Mouse (Mus musculus) thymus, postnatal 4 days (tissue): ENCODE results near the gene Psmb3.
A peak's percentile ranks its signal among the peaks of the same experiment; 100 is the strongest.
"Not testable (repeated sequence)": the region's sequence is repeated elsewhere in the genome, so short reads cannot be mapped to it uniquely, and the experiment has no call there.

Experiments
- DNase-seq: peaks from one replicate; pipeline ENCODE4 v3.0.0; 2021

Psmb3 gene

GRCm38 (mm10) chr11:97703039-97703826, at the start of gene Psmb3:
TSS of gene Psmb3 (plus strand) at chr11:97703399.
- peak; percentile 95 for DNase-seq

DNA sequence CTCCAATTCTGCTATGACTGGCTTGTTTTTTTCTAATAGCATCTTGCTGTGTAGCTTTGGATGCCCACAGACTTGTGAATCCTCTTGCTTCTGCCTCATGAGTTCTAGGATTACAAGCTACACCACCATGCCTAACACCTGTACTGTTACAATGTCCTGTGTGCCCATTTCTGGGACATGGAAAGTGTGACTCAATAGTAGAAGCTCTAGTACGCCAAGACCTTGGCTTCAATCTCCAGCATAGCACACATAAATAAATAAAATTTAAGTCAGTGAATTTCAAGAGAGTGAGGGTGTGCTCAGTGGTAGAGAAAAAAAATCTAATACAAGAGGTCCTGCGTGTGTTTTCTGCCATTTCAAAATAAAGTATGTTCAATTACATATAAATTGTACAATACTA, 49.0 kb upstream of the Psmb3 start:
- DNase-seq: no peak

GRCm38 (mm10) chr11:97656269-97656971, 46.8 kb upstream of the Psmb3 start:
- DNase-seq: no peak

DNA sequence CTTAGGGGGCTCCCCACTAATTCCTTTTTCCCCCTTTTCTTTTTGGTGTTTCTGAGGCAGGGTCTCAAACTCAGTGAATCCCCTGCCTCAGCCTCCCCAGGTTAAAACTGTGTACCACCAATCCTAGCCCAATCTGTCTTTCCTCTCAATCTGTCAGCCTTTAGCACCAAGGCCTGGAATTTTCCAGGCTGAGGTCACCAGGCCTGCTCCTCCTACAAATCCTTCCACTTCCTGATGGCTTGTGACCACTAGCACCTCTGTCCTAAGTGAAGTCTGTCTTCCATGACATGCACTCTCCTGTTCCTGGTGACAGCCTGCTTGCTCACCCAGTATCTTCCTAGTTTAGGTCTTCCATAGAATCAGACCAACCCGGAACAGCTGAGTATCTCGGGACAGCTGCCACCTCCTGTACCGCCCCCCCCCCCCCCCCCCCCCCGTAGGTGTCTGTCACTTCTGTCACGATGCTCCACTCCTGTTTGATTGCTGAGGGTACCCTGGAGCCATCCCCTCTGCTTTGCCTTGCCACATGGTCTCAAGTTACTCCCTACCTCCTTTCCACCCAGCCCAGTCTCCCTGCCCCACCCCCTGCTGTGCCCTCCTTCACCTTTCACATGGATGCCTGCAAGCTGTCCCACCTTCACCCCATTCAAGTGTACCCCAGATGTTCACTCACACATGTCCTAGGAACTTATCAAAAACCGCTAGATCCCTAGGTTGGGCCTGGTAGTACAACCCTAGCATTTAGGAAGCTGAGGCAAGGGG, 45.8 kb upstream of the Psmb3 start:
- DNase-seq: no peak

DNA sequence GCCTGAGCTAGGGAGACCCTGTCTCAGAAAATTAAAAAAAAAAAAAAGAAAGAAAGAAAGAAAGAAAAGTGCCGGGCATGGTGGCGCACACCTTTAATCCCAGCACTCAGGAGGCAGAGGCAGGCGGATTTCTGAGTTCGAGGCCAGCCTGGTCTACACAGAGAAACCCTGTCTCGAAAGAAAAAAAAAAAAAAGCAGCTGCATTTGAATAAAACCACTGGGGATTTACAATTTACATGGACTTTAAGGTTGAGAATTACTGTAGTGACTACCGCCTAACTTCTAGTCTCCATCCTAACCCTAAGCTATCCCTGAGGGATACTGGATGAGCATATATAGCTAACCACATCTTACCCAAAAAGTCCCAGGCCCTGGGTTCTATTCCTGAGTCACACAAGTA, 45.2 kb upstream of the Psmb3 start:
- not testable (repeated sequence) for DNase-seq

GRCm38 (mm10) chr11:97658751-97659266, 44.4 kb upstream of the Psmb3 start:
- no peak for DNase-seq

DNA sequence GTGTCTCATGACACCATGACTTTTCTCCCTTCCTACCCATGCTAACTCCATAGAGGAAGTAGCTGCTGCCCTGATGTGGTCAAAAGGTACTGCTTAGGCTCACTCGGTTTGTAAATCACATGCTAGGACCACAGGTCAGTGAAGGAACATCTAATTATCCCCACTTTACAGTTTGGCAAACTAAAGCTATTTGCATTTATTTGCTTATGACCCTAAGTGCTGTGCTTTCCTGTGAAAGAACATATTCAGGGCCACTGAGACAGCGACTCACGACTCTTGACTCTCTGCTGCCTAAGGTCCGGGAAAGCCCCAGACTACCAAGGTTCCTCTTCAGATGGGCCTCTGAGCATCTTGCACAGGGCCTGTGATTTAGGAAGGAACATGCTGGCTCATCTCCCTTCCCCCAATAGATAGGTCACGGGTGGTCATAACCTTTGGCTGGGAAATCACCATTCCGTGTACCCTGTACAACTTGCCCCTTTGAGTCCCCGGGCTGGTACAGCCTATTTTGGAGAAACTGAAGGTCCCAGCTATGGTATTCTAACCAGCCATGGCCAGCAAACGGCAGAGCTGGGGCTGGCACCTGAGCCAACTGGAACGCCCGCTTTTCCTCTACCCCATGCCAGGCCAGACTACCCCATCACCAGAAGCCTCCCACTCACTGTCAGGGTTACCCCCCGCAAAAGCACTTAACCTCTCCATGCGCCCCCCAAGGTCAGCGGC, 43.8 kb upstream of the Psmb3 start:
- peak; percentile 28 for DNase-seq

DNA sequence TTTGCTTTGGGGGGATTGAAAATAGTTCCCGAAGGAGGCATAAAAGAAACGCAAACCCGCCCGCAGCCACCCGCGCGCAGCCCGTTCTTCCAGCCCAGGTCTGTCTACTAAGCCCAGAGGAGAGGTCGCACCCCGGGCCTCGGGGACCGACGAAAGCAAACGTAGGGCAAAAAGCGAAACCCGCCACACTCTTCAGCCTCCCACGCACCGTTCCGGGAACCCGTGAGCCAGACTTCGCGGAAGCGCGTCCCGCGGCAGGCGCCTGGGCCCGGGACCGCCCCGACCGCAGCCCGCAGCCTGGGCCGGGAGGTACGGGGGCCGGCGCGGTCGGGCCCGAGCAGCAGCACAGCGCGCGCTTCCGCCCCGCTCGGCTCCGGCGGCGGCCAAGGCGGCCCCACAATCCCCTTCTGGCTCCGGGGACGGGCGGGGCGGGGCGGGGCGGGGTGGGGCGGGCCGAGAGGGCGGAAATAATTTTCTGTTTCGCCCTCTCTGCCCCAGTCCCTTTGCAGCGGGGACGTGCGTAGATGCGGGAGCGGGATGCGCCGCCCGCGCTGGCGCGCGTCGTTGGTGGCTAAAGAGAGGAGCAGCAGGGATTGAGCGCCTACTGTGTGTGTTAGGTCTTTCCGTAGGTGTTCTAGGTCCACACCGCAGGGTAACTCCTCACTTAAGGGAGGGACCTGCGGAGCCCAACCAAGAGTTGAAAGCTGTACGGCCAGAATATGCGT, 43.0 kb upstream of the Psmb3 start:
- peak; percentile 84 for DNase-seq

DNA sequence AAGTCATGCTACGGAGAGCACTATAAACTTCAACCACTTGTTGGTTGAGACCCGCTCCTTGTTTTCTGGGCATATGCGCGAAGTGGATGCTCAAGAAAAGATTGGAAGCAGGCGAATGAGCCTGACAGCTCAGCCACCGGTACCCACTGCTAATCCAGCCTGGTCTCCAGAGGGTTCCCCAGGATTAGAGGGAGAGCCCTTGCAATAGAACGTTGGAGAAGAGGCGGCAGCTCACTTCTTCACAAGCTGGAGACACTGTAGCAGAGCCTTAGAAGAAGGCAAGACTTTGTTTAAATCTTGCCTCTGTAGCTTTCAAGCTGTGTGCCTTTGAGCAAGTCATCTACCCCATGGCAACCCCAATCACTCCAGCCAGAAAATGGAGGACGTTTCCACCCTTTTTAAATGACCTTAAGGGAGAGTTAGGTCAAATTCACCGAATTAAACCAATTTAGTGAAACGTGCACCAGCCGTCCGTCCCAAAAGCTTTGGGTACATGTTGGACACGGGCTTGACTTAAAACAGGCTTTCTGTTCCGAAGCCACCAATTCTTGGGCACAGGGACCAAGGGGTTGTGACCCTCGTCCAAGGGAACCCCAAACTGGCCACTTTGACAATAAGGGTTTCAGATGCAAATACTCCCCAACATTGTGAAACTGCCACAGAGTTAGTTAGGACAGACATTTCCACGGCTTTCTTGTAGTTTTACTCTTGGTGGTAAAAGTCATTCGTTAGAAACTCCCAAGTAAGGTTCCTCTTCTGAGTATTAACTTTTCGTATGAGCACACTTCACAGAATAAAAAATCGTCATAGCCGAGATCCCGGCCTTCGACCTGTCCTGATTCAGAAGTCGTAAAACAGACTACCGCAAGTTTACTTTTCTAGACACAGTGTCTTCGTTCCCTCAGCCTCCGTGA, 42.2 kb upstream of the Psmb3 start:
- DNase-seq: no peak

GRCm38 (mm10) chr11:97661648-97662133, 41.5 kb upstream of the Psmb3 start:
- DNase-seq: peak; percentile 77

DNA sequence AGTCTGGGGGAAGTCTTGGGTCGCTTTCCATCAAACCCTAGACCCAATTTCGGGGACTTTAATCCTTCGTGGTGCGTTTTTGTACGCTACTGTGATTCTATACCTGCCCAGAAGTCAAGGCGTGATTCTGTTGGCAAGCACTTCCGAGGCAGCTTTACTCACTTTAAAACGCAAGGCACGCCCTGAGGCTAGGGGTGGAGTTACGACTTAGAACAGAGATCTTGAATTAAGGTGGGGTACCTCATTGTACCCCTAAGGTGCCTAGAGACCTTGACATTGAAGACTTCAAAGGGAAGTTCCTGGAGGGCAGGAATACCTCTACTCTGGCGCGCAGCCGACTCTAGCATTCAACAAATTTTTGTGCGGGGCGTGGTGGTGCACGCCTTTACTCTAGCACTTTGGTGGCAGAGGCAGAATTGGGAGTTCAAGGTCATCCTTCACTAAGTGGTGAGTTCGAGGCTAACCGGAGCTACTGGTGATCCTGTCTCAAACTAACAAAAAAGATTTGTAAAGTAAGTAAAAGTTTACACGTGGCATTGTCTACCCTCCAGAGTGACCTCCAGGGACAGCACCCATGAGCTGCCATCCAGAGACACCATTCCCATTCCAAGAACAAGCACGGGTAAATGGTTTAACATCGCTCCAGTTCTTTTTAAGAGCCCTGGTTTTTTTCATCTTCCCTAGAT, 40.8 kb upstream of the Psmb3 start:
- DNase-seq: peak; percentile 57

- DNase-seq: peak; percentile 83
Observed at GRCm38 (mm10) chr11:97662893-97663527, 40.2 kb upstream of the Psmb3 start, which contains the start of gene Mllt6. TSS of gene Mllt6 (plus strand) at chr11:97663414.

GRCm38 (mm10) chr11:97663528-97664338, 39.5 kb upstream of the Psmb3 start:
- peak; percentile 74 for DNase-seq

- DNase-seq: no peak
Observed at GRCm38 (mm10) chr11:97664339-97664665, 38.9 kb upstream of the Psmb3 start.

DNA sequence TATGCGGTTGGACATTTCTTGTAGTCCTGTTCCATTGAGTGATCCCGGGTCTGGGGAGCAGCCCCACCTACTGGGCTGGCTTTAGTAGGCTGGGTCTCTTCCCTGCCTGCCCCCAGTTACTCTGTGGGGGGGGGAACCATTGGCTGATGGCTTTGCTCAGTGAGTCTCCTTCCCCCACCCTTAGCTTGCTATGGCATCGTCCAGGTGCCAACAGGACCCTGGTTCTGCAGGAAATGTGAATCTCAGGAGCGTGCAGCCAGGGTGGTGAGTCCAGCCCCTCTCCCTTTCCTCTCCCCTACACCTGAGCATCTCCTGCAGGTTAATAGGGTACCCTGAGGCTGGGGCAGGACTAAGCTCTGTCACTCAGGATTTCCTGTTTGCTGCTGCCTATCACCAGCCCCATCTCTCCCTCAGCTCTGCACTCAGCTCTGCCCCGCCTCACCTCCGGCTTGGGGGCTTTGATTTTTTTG, 38.4 kb upstream of the Psmb3 start:
- peak; percentile 55 for DNase-seq

- DNase-seq: no peak
Observed at GRCm38 (mm10) chr11:97665431-97665830, 37.8 kb upstream of the Psmb3 start.

DNA sequence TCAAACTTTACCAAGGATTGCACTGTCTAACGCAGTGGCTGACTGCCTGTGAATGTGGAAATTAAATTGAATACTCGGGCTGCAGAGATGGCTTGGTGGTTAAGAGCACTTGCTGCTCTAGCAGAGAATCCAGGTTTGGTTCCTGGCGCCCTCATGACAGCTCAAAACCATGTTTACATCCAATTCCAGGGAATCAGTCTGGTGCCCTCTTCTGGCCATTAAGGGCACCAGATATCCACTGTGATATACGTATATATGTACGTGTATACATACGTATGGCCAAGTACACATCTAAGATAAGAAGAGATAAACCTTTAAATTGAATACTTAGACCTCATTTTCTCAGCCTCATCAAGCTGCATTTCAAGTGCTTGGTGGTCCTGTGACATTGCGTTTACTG, 37.0 kb upstream of the Psmb3 start:
- DNase-seq: no peak

DNA sequence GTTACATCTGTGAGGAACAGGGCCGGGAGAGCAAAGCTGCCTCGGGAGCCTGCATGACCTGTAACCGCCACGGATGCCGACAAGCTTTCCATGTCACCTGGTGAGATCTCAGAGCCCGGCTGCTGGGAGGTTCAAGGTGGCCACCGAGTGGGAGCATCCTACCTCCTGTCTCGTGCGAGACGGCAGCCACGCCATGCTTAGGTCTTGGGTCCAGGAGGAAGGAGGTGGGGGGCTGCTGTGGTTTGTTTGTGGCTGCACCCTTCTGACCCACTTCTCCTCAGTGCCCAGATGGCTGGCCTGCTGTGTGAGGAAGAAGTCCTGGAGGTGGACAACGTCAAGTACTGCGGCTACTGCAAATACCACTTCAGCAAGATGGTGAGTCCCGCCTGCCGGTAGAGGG, 36.4 kb upstream of the Psmb3 start:
- DNase-seq: no peak

DNA sequence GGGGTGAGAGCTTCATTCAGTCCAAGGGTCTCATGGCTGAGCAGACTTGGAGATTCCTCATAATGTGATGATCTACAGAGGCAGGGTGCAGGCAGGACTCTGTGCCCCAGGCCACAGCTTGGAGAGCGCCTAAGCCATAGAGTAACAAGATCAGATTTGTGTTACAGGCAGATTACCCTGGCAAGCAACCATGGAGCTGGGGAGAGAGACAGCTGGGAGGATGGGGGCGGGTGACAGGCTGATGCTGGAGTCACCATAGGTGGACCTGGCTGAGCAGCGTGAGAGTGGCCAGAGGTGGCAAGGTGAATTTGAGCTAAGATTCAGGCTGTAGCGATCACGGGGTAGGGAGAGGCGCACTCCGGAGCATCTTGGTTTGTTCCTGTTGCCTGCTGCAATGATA, 35.0 kb upstream of the Psmb3 start:
- DNase-seq: no peak
